Mouse (Mus musculus) brown adipose tissue, adult 24 weeks (tissue): ENCODE results near the gene Ccdc162. TPM values are rescaled to one million over a fixed set of nuclear protein-coding genes. Genes with fewer than 3 reads are reported as not detected.
"Not testable (repeated sequence)": the region's sequence is repeated elsewhere in the genome, so short reads cannot be mapped to it uniquely, and the experiment has no call there.

Source experiments
- H3K27ac ChIP-seq: fragments of 200-500 bp; replicated peaks from 2 replicates; pipeline ENCODE4 v1.5.1; 2012; ENCODE audit warnings: low read depth, mild to moderate bottlenecking, low read length
- H3K4me1 ChIP-seq: fragments of 200-500 bp; 2 replicates; pipeline ENCODE4 v1.6.1; 2012; ENCODE audit warnings: low read length, mixed read lengths; ENCODE audit not compliant: control insufficient read depth, insufficient read depth, insufficient read length
- H3K4me3 ChIP-seq: fragments of 200-500 bp; 2 replicates; pipeline ENCODE4 v1.5.1; 2012; ENCODE audit warnings: low read depth, mild to moderate bottlenecking, low read length, moderate library complexity; ENCODE audit not compliant: insufficient read depth
- polyA plus RNA-seq: library from polyadenylated mRNA; stranded (reverse); fragments of >200 nt; gene quantifications from 2 replicates; pipeline ENCODE4 v1.2.4, GENCODE M21; 2012; ENCODE audit not compliant: missing spikeins, insufficient read depth, insufficient read length

Ccdc162 gene
- polyA plus RNA-seq, 1 experiment = 2.0 TPM

- H3K27ac ChIP-seq = no peak overlapping the region
- H3K4me3 ChIP-seq = no peak overlapping the region
- no peaks in the 10 kb centered on the region for H3K4me1 ChIP-seq
Observed at GRCm38 (mm10) chr10:41536714-41537113, 179.7 kb downstream of the Ccdc162 start.

GRCm38 (mm10) chr10:41535991-41536390 is 180.4 kb downstream of the Ccdc162 start:
- no peak overlapping the region for H3K4me3 ChIP-seq

GRCm38 (mm10) chr10:41529972-41530371 is 186.5 kb downstream of the Ccdc162 start:
- Histone ChIP-seq H3K4me3 (no peak overlapping the region), H3K27ac (no peak overlapping the region), H3K4me1 (no peaks in the 10 kb centered on the region)

More at GRCm38 (mm10) chr10:41535991-41536390, 180.4 kb downstream of the Ccdc162 start:
- Histone ChIP-seq H3K27ac (no peak overlapping the region), H3K4me1 (no peaks in the 10 kb centered on the region)

GRCm38 (mm10) chr10:41525696-41526095 is 190.7 kb downstream of the Ccdc162 start:
- peaks cover 11% of the 10 kb centered on the region for H3K4me1 ChIP-seq
- H3K4me3 ChIP-seq = no peak overlapping the region
- H3K27ac ChIP-seq = no peak overlapping the region

- H3K4me1 ChIP-seq = peaks cover 11% of the 10 kb centered on the region
- no peak overlapping the region for H3K4me3 ChIP-seq
- 0 out of 2 replicates have a peak overlapping the region, but pooled peaks have one; percentile 16 for H3K27ac ChIP-seq
Observed at GRCm38 (mm10) chr10:41523386-41523785, 193.0 kb downstream of the Ccdc162 start.

- H3K4me3 ChIP-seq = peak overlapping the region; percentile 95
- peak overlapping the region; percentile 93 for H3K27ac ChIP-seq
- peaks cover 11% of the 10 kb centered on the region for H3K4me1 ChIP-seq
Observed at GRCm38 (mm10) chr10:41520410-41520673, 196.1 kb downstream of the Ccdc162 start.

- Histone ChIP-seq H3K4me1 (peaks cover 11% of the 10 kb centered on the region), H3K27ac (peak overlapping the region; percentile 93), H3K4me3 (peak overlapping the region; percentile 95)
Observed at GRCm38 (mm10) chr10:41519640-41520409, 196.6 kb downstream of the Ccdc162 start.

GRCm38 (mm10) chr10:41518981-41519618 is 197.3 kb downstream of the Ccdc162 start, which contains the start of gene Cd164:
Cd164 (plus strand) TSS chr10:41519414.
- Histone ChIP-seq H3K27ac (peak within 1 kb of the TSS; percentile 100), H3K4me3 (peak within 1 kb of the TSS; percentile 95), H3K4me1 (peaks cover 11% of the 10 kb centered on the region)

- peaks cover 11% of the 10 kb centered on the region for H3K4me1 ChIP-seq
- peak overlapping the region; percentile 74 for H3K4me3 ChIP-seq
- peak overlapping the region; percentile 85 for H3K27ac ChIP-seq
Observed at GRCm38 (mm10) chr10:41518508-41518980, 197.9 kb downstream of the Ccdc162 start.

- Histone ChIP-seq H3K4me1 (no peaks in the 10 kb centered on the region), H3K27ac (no peak overlapping the region), H3K4me3 (no peak overlapping the region)
Observed at GRCm38 (mm10) chr10:41514921-41515320, 201.5 kb downstream of the Ccdc162 start.

GRCm38 (mm10) chr10:41514301-41514700 is 202.1 kb downstream of the Ccdc162 start:
- Histone ChIP-seq H3K27ac (no peak overlapping the region), H3K4me1 (no peaks in the 10 kb centered on the region), H3K4me3 (no peak overlapping the region)

- Histone ChIP-seq H3K4me1 (no peaks in the 10 kb centered on the region), H3K4me3 (no peak overlapping the region), H3K27ac (no peak overlapping the region)
Observed at GRCm38 (mm10) chr10:41509160-41509559, 207.3 kb downstream of the Ccdc162 start.

GRCm38 (mm10) chr10:41505446-41505845 is 211.0 kb downstream of the Ccdc162 start:
- H3K4me3 ChIP-seq, H3K27ac ChIP-seq, H3K4me1 ChIP-seq: not testable (repeated sequence)

- Histone ChIP-seq H3K4me3 (no peak overlapping the region), H3K27ac (no peak overlapping the region), H3K4me1 (no peaks in the 10 kb centered on the region; the same call in 1 of the 2 replicates)
Observed at GRCm38 (mm10) chr10:41504996-41505395, 211.4 kb downstream of the Ccdc162 start.

- no peaks in the 10 kb centered on the region; the same call in 1 of the 2 replicates for H3K4me1 ChIP-seq
- no peak overlapping the region for H3K4me3 ChIP-seq
- no peak overlapping the region for H3K27ac ChIP-seq
Observed at GRCm38 (mm10) chr10:41500941-41501340, 215.5 kb downstream of the Ccdc162 start.

- no peak overlapping the region for H3K4me3 ChIP-seq
- H3K4me1 ChIP-seq = peaks cover 9% of the 10 kb centered on the region
- H3K27ac ChIP-seq = no peak overlapping the region
Observed at GRCm38 (mm10) chr10:41491111-41491510, 225.3 kb downstream of the Ccdc162 start.
